Mouse (Mus musculus) spleen, adult 2 months (tissue): ENCODE data around the gene Rrnad1.

Experiments used
- CTCF ChIP-seq: fragments of 200-500 bp; IDR thresholded peaks from 2 replicates; pipeline ENCODE4 v1.5.1; 2011; ENCODE audit warnings: mild to moderate bottlenecking, inconsistent platforms; ENCODE audit not compliant: insufficient read depth, insufficient read length, insufficient replicate concordance; ENCODE audit errors: extremely low read depth
- POLR2A ChIP-seq: fragments of 200-500 bp; IDR thresholded peaks from 2 replicates; pipeline ENCODE4 v1.6.1; 2011; ENCODE audit warnings: low read depth, low read length, inconsistent platforms

- TF ChIP-seq CTCF (no peak), POLR2A (no peak)
These were observed 21.9 kb upstream of the Rrnad1 start for GRCm38 (mm10) chr3:87952440-87952839.
